Mouse (Mus musculus) myocyte (in vitro differentiated cells): ENCODE measurements around the gene Clec2e. TPM values are rescaled to one million over a fixed set of nuclear protein-coding genes. Genes with fewer than 3 reads are reported as not detected.

Source experiments
- H3K27me3 ChIP-seq: one replicate; pipeline ENCODE4 v1.6.1; 2011; ENCODE audit not compliant: control insufficient read depth, insufficient read depth, insufficient read length
- H3K36me3 ChIP-seq: one replicate; pipeline ENCODE4 v1.6.1; 2011; ENCODE audit not compliant: control insufficient read depth, insufficient read depth
- H3K4me2 ChIP-seq: one replicate; pipeline ENCODE4 v1.6.1; 2011; ENCODE audit warnings: low read depth, control low read depth
- H3K4me3 ChIP-seq: one replicate; pipeline ENCODE4 v1.5.1; 2011; ENCODE audit warnings: mild to moderate bottlenecking, control low read depth, moderate library complexity
- H3K79me2 ChIP-seq: one replicate; pipeline ENCODE4 v1.6.1; 2011; ENCODE audit not compliant: control insufficient read depth, insufficient read depth
- H3ac ChIP-seq: one replicate; pipeline ENCODE4 v1.6.1; 2011; ENCODE audit not compliant: control insufficient read depth, insufficient read length
- CEBPB ChIP-seq: IDR thresholded peaks from 2 replicates; pipeline ENCODE4 v1.6.1; 2011; ENCODE audit warnings: mild to moderate bottlenecking, moderate library complexity; ENCODE audit not compliant: poor library complexity, insufficient read depth, severe bottlenecking
- E2F4 ChIP-seq: IDR thresholded peaks from one replicate; pipeline ENCODE4 v1.6.1; 2011; ENCODE audit warnings: mild to moderate bottlenecking, control low read depth, moderate library complexity; ENCODE audit not compliant: insufficient read depth
- MAX ChIP-seq: IDR thresholded peaks from one replicate; pipeline ENCODE4 v1.6.1; 2011; ENCODE audit warnings: low read depth, mild to moderate bottlenecking, control low read depth
- MYOD1 ChIP-seq, 3 experiments: IDR thresholded peaks; one replicate each; pipeline ENCODE4 v1.6.1; 2011; ENCODE audit warnings: control low read depth in 2 of 3, low read depth in 2 of 3, mild to moderate bottlenecking in 2 of 3, moderate library complexity in 1 of 3; ENCODE audit not compliant: insufficient read length in 2 of 3, control insufficient read depth in 1 of 3
- MYOG ChIP-seq, 3 experiments: IDR thresholded peaks; one replicate each; pipeline ENCODE4 v1.6.1; 2011; ENCODE audit warnings: control low read depth in 2 of 3, low read depth in 2 of 3, mild to moderate bottlenecking in 2 of 3; ENCODE audit not compliant: insufficient read length in 2 of 3, control insufficient read depth in 1 of 3, insufficient read depth in 1 of 3
- POLR2A ChIP-seq: IDR thresholded peaks from one replicate; pipeline ENCODE4 v1.6.1; 2011; ENCODE audit warnings: low read depth, mild to moderate bottlenecking, control low read depth, moderate library complexity; ENCODE audit not compliant: insufficient read length
- POLR2AphosphoS2 ChIP-seq: IDR thresholded peaks from one replicate; pipeline ENCODE4 v1.6.1; 2011; ENCODE audit warnings: low read depth, control low read depth; ENCODE audit not compliant: insufficient read length
- REST ChIP-seq: IDR thresholded peaks from one replicate; pipeline ENCODE4 v1.6.1; 2011; ENCODE audit warnings: mild to moderate bottlenecking, control low read depth, moderate library complexity; ENCODE audit not compliant: insufficient read depth, insufficient read length
- SRF ChIP-seq: IDR thresholded peaks from one replicate; pipeline ENCODE4 v1.6.1; 2011; ENCODE audit warnings: low read depth; ENCODE audit not compliant: control insufficient read depth, insufficient read length
- TCF12 ChIP-seq: IDR thresholded peaks from one replicate; pipeline ENCODE4 v1.6.1; 2011; ENCODE audit warnings: mild to moderate bottlenecking, control low read depth; ENCODE audit not compliant: poor library complexity, insufficient read depth, severe bottlenecking
- TCF3 ChIP-seq: IDR thresholded peaks from one replicate; pipeline ENCODE4 v1.6.1; 2011; ENCODE audit warnings: low read depth, control low read depth; ENCODE audit not compliant: insufficient read length
- USF1 ChIP-seq: IDR thresholded peaks from one replicate; pipeline ENCODE4 v1.6.1; 2011; ENCODE audit warnings: low read depth, mild to moderate bottlenecking, control low read depth, moderate library complexity
- polyA plus RNA-seq: library from polyadenylated mRNA; unstranded; fragments of >200 nt; fragmentation: generic; extraction: Trizol; gene quantifications from one replicate; pipeline ENCODE4 v1.2.1, GENCODE M21; 2012; ENCODE audit warnings: missing spikeins

Clec2e gene
- polyA plus RNA-seq, 1 experiment: not detected

DNA sequence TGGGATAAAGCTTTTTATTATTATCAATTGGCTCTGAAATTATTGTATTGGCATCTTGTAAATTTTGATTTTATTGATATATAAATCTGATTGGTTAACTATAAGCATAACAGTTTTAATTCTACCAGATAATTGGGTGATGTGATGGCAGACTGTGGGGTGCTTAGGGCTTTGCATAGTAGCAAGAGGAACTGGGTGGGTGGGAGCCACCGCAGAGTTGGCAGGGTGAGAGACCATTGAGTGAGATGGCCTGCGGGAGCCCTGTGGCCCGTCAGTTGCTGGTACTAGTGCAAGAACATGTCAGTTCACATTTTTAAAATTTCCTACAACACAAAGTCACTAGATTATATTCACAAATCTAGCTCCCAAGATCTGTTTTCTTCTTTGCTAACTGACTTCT lies 34.9 kb downstream of the Clec2e start:
- H3ac ChIP-seq: no peak overlapping the region
- no peaks in the 10 kb centered on the region for H3K27me3 ChIP-seq
- H3K79me2 ChIP-seq: no peaks in the 10 kb centered on the region
- H3K36me3 ChIP-seq: no peaks in the 10 kb centered on the region
- no peak overlapping the region for H3K4me3 ChIP-seq
- H3K4me2 ChIP-seq: no peak overlapping the region
- no peak for TF ChIP-seq MYOG (IDR thresholded peaks at IDR 0.05; ENCODE audit: control insufficient read depth in 1 of 3, insufficient read depth in 1 of 3, insufficient read length in 2 of 3, low read depth in 2 of 3)
- TF ChIP-seq POLR2AphosphoS2: no peak
- no peak for TF ChIP-seq TCF12
- no peak for TF ChIP-seq POLR2A
- TF ChIP-seq CEBPB: no peak
- no peak for TF ChIP-seq SRF
- no peak for TF ChIP-seq REST
- TF ChIP-seq TCF3: no peak
- no peak for TF ChIP-seq USF1
- no peak for TF ChIP-seq E2F4
- TF ChIP-seq MAX: no peak
- TF ChIP-seq MYOD1 (IDR thresholded peaks at IDR 0.05; ENCODE audit: control insufficient read depth in 1 of 3, insufficient read length in 2 of 3, low read depth in 2 of 3): no peak

DNA sequence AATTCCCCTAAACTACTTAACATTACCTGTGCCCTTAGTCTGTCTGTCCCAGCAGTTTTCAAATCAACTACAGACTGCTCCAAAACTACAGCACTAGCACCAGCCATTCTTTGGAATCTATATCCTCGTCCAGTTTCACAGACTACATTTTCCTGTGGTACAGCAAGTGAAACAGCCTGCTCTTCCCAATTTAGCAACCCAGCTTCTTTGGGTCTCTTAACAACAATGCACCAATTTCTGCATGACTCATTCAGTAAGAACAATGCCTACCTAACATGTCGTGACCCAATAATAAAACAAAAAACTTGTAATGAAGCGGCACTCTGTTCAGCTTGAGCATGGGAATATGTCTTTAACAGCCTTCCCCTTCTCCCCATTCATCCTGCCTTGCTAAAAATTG lies 35.3 kb downstream of the Clec2e start:
- H3ac ChIP-seq: no peak overlapping the region
- no peaks in the 10 kb centered on the region for H3K79me2 ChIP-seq
- no peak overlapping the region for H3K4me2 ChIP-seq
- no peaks in the 10 kb centered on the region for H3K27me3 ChIP-seq
- no peaks in the 10 kb centered on the region for H3K36me3 ChIP-seq
- no peak overlapping the region for H3K4me3 ChIP-seq
- TF ChIP-seq E2F4: no peak
- TF ChIP-seq MYOD1 (IDR thresholded peaks at IDR 0.05; ENCODE audit: control insufficient read depth in 1 of 3, insufficient read length in 2 of 3, low read depth in 2 of 3): no peak
- no peak for TF ChIP-seq REST
- no peak for TF ChIP-seq TCF3

DNA sequence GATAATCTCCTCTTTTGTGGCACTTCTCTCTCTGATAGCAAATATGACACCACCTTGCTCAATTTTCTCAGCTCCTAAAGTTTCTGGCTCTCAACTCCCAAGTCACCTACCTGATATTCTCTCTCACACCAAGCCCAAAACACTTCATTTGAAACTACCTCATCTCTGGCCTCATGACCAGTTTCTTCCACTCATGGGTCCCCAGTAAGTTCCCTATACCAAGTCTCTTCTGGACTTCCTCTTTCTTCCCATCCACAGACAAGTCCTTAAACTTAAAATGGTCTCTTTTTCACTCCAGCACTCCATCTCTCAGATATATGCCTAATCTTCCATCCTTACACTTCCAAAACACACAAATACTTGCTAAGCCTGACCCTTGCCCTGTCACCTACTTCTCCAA lies 42.7 kb downstream of the Clec2e start:
- no peak overlapping the region for H3K4me2 ChIP-seq
- TF ChIP-seq USF1: no peak
- no peak for TF ChIP-seq TCF12
- no peak for TF ChIP-seq MYOG (IDR thresholded peaks at IDR 0.05; ENCODE audit: control insufficient read depth in 1 of 3, insufficient read depth in 1 of 3, insufficient read length in 2 of 3, low read depth in 2 of 3)
- TF ChIP-seq TCF3: no peak
- no peak for TF ChIP-seq CEBPB
- no peak for TF ChIP-seq POLR2A
- no peak for TF ChIP-seq POLR2AphosphoS2
- TF ChIP-seq E2F4: no peak
- no peak for TF ChIP-seq MYOD1 (IDR thresholded peaks at IDR 0.05; ENCODE audit: control insufficient read depth in 1 of 3, insufficient read length in 2 of 3, low read depth in 2 of 3)
- no peak for TF ChIP-seq SRF
- TF ChIP-seq MAX: no peak
- TF ChIP-seq REST: no peak
- H3K79me2 ChIP-seq: no peaks in the 10 kb centered on the region
- no peak overlapping the region for H3K4me3 ChIP-seq
- no peaks in the 10 kb centered on the region for H3K36me3 ChIP-seq
- no peak overlapping the region for H3ac ChIP-seq
- H3K27me3 ChIP-seq: no peaks in the 10 kb centered on the region

DNA sequence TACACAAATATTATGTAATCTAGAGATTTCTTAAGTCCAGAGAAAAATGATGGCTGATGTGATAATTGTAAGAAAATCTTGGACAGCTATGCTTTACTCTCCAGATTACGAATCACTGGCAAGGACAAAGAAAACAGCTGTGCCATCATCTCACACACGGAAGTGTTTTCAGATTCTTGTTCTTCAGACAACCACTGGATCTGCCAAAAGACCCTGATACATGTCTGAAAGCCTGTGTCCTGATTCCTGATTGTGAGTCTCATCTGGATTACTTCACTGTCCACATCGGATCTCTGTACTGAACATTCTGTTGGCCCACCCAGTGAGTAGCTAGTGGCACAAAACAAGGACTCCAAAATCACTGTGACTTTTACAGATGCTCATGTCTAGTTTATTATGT lies 44.5 kb downstream of the Clec2e start:
- Histone ChIP-seq H3K27me3 (no peaks in the 10 kb centered on the region), H3K4me3 (no peak overlapping the region), H3K36me3 (no peaks in the 10 kb centered on the region), H3K79me2 (no peaks in the 10 kb centered on the region), H3ac (no peak overlapping the region), H3K4me2 (no peak overlapping the region)
- no peak for TF ChIP-seq TCF12

DNA sequence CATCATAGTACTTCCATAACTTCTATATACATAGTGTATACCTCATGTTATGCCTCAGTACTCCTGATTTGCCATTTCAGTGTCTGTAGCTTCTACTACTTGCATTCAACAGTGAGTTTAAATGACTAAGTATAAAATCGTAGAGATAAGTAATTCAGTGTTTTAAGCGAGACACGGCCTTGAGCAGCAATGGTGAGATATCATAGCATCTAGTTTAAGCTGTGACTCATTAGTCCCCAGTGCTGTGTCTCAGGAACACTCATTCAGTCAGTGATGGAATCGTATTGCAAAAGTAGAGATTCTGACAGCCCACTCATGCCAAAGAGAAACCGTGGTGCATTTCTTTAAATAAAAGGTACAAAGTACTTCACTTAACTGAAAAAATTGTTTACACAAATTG lies 49.0 kb downstream of the Clec2e start:
- H3K4me3 ChIP-seq: no peak overlapping the region
- H3ac ChIP-seq: no peak overlapping the region
- H3K36me3 ChIP-seq: no peaks in the 10 kb centered on the region
- TF ChIP-seq USF1: no peak
- no peak for TF ChIP-seq MYOD1 (IDR thresholded peaks at IDR 0.05; ENCODE audit: control insufficient read depth in 1 of 3, insufficient read length in 2 of 3, low read depth in 2 of 3)
- no peak for TF ChIP-seq REST
- no peak for TF ChIP-seq SRF
- TF ChIP-seq POLR2AphosphoS2: no peak
- TF ChIP-seq MYOG (IDR thresholded peaks at IDR 0.05; ENCODE audit: control insufficient read depth in 1 of 3, insufficient read depth in 1 of 3, insufficient read length in 2 of 3, low read depth in 2 of 3): no peak
- TF ChIP-seq TCF12: no peak
- TF ChIP-seq CEBPB: no peak
- TF ChIP-seq TCF3: no peak
- TF ChIP-seq E2F4: no peak
- no peak for TF ChIP-seq POLR2A
- TF ChIP-seq MAX: no peak
- no peaks in the 10 kb centered on the region for H3K79me2 ChIP-seq
- H3K4me2 ChIP-seq: no peak overlapping the region
- no peaks in the 10 kb centered on the region for H3K27me3 ChIP-seq
